Mouse (Mus musculus): Measurements from ENCODE around the gene Olfr291. TPM values are rescaled to one million over a fixed set of nuclear protein-coding genes. Genes with fewer than 3 reads are reported as not detected.

Olfr291 gene
- total RNA-seq (2021): not detected in 2 replicates
- long read RNA-seq: 0 reads

GRCm38 (mm10) chr7:84853253-84853652, at the start of gene Olfr291:
Gene Olfr291 (plus strand): TSS chr7:84853553.
- no peak for DNase-seq

GRCm38 (mm10) chr7:84805224-84805623, 48.1 kb upstream of the Olfr291 start:
- no peak for DNase-seq

GRCm38 (mm10) chr7:84806159-84806558, 47.2 kb upstream of the Olfr291 start:
- DNase-seq: no peak

- DNase-seq: no peak
These were observed 31.2 kb downstream of the Olfr291 start for GRCm38 (mm10) chr7:84884530-84884929.

Other genes starting within 250 kb of the Olfr291 start
- gene Fah, start 246.8 kb upstream of the Olfr291 start, total RNA-seq (2021): 59.1 and 63.8 TPM in 2 replicates
- gene Zfand6, start 163.6 kb upstream of the Olfr291 start, total RNA-seq (2021): 107 and 112 TPM in 2 replicates
- gene Vmn2r65, start 110.6 kb downstream of the Olfr291 start, total RNA-seq (2021): not detected in 2 replicates
- gene Vmn2r66, start 158.7 kb downstream of the Olfr291 start, total RNA-seq (2021): not detected in 2 replicates

All from adrenal gland, postnatal 25 days (tissue).